Mouse (Mus musculus): ENCODE measurements around the gene Map6. TPM values are rescaled to one million over a fixed set of nuclear protein-coding genes. Genes with fewer than 3 reads are reported as not detected.

Gene Map6
- polyA plus RNA-seq, 1 experiment from 2014 or later, result 2.1 TPM

GRCm38 (mm10) chr7:99313253-99313652 lies 46.0 kb downstream of the Map6 start:
- 75% methylated on average over 8 of the region's 8 CpGs for WGBS
- no peaks in the 10 kb centered on the region for H3K36me3 ChIP-seq (ENCODE audit: control insufficient read depth, insufficient read depth, low read length)
- no peak for ATAC-seq (ENCODE audit: insufficient number of reproducible peaks, insufficient read depth, low FRiP score, low read depth)

DNA sequence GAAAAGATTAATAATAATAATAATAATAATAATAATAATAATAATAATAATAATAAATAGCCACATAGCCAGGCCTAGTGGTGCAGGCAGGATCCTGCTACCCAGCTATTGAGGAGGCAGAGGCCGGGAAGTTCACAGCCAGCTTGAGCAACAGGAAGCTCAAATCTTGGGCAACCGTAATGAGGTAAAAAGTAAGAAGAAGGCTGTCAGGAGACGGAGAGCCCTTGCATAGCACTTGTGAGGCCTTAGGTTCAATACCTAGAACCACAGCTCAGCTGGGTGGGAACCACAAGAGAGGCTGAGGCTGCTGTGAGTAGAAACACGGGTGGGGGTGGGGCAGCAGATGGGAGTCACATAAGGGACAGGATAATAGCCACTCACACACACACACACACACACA lies 47.3 kb downstream of the Map6 start:
- Histone ChIP-seq H3K9ac (ENCODE audit: low read length) (no peak overlapping the region), H3K4me1 (ENCODE audit: control insufficient read depth in 2 of 2, insufficient read depth in 2 of 2, low read length in 2 of 2) (peaks cover 6 to 7% of the 10 kb centered on the region in 2 experiments; a peak in 3 of 4 replicates), H3K4me2 (ENCODE audit: low read length) (no peak overlapping the region), H3K9me3 (ENCODE audit: control insufficient read depth, low read length) (no peaks in the 10 kb centered on the region), H3K36me3 (ENCODE audit: control insufficient read depth, insufficient read depth, low read length) (no peaks in the 10 kb centered on the region), H3K27me3 (ENCODE audit: control insufficient read depth, insufficient read depth, low read length) (no peaks in the 10 kb centered on the region), H3K4me3 (ENCODE audit: control insufficient read depth in 1 of 2, insufficient read depth in 1 of 2, low read depth in 1 of 2, low read length in 2 of 2) (no peak overlapping the region), H3K27ac (replicated peaks in 1 of 2; ENCODE audit: control insufficient read depth in 1 of 2, insufficient read depth in 1 of 2, low read depth in 2 of 2, low read length in 2 of 2) (no peak overlapping the region)
- WGBS, result 75% methylated on average over 4 of the region's 4 CpGs
- ATAC-seq (ENCODE audit: insufficient number of reproducible peaks, insufficient read depth, low FRiP score, low read depth), result no peak

More at GRCm38 (mm10) chr7:99313253-99313652, 46.0 kb downstream of the Map6 start:
- H3K27ac ChIP-seq (replicated peaks in 1 of 2; ENCODE audit: control insufficient read depth in 1 of 2, insufficient read depth in 1 of 2, low read depth in 2 of 2, low read length in 2 of 2), result no peak overlapping the region
- no peaks in the 10 kb centered on the region for H3K27me3 ChIP-seq (ENCODE audit: control insufficient read depth, insufficient read depth, low read length)
- H3K9ac ChIP-seq (ENCODE audit: low read length), result no peak overlapping the region
- H3K4me2 ChIP-seq (ENCODE audit: low read length), result no peak overlapping the region
- no peaks in the 10 kb centered on the region for H3K9me3 ChIP-seq (ENCODE audit: control insufficient read depth, low read length)
- no peak overlapping the region for H3K4me3 ChIP-seq (ENCODE audit: control insufficient read depth in 1 of 2, insufficient read depth in 1 of 2, low read depth in 1 of 2, low read length in 2 of 2)
- peaks cover 3 to 7% of the 10 kb centered on the region in 2 experiments; a peak in 3 of 4 replicates for H3K4me1 ChIP-seq (ENCODE audit: control insufficient read depth in 2 of 2, insufficient read depth in 2 of 2, low read length in 2 of 2)

- Histone ChIP-seq H3K36me3 (ENCODE audit: control insufficient read depth, insufficient read depth, low read length) (no peaks in the 10 kb centered on the region), H3K27me3 (ENCODE audit: control insufficient read depth, insufficient read depth, low read length) (no peaks in the 10 kb centered on the region), H3K9me3 (ENCODE audit: control insufficient read depth, low read length) (no peaks in the 10 kb centered on the region), H3K4me1 (ENCODE audit: control insufficient read depth in 2 of 2, insufficient read depth in 2 of 2, low read length in 2 of 2) (peaks cover 9 to 13% of the 10 kb centered on the region in 2 experiments), H3K4me2 (ENCODE audit: low read length) (no peak overlapping the region), H3K27ac (replicated peaks in 1 of 2; ENCODE audit: control insufficient read depth in 1 of 2, insufficient read depth in 1 of 2, low read depth in 2 of 2, low read length in 2 of 2) (no peak overlapping the region), H3K4me3 (ENCODE audit: control insufficient read depth in 1 of 2, insufficient read depth in 1 of 2, low read depth in 1 of 2, low read length in 2 of 2) (no peak overlapping the region), H3K9ac (ENCODE audit: low read length) (no peak overlapping the region)
- 61% methylated on average over 7 of the region's 7 CpGs for WGBS
- ATAC-seq (ENCODE audit: insufficient number of reproducible peaks, insufficient read depth, low FRiP score, low read depth), result no peak
These were observed 49.0 kb downstream of the Map6 start for GRCm38 (mm10) chr7:99316207-99316606.

DNA sequence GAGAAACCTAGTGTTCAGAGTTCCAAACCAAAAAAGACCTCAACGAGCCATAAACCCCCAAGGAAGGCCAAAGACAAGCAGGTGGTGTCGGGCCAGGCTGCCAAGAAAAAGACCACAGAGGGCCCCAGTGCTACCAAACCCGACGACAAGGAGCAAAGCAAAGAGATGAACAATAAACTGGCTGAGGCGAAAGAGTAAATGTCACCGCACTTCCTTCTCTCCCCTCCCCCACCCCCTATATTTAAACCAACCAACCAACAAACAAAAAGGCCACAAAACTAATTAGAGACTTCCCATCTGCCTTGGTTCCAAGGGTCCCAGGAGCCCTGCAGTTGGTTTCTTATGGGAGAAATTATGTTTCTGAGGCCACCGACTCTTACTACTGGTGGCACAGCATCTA lies 50.2 kb downstream of the Map6 start:
- no peak for ATAC-seq (ENCODE audit: insufficient number of reproducible peaks, insufficient read depth, low FRiP score, low read depth)
- no peak overlapping the region for H3K4me2 ChIP-seq (ENCODE audit: low read length)
- H3K4me3 ChIP-seq (ENCODE audit: control insufficient read depth in 1 of 2, insufficient read depth in 1 of 2, low read depth in 1 of 2, low read length in 2 of 2), result no peak overlapping the region
- no peak overlapping the region for H3K27ac ChIP-seq (replicated peaks in 1 of 2; ENCODE audit: control insufficient read depth in 1 of 2, insufficient read depth in 1 of 2, low read depth in 2 of 2, low read length in 2 of 2)
- no peaks in the 10 kb centered on the region for H3K9me3 ChIP-seq (ENCODE audit: control insufficient read depth, low read length)
- no peaks in the 10 kb centered on the region for H3K27me3 ChIP-seq (ENCODE audit: control insufficient read depth, insufficient read depth, low read length)
- H3K36me3 ChIP-seq (ENCODE audit: control insufficient read depth, insufficient read depth, low read length), result no peaks in the 10 kb centered on the region
- H3K9ac ChIP-seq (ENCODE audit: low read length), result no peak overlapping the region
- 75% methylated on average over 7 of the region's 7 CpGs for WGBS
- H3K4me1 ChIP-seq (ENCODE audit: control insufficient read depth in 2 of 2, insufficient read depth in 2 of 2, low read length in 2 of 2), result peaks cover 6 to 7% of the 10 kb centered on the region in 2 experiments; a peak in 3 of 4 replicates

DNA sequence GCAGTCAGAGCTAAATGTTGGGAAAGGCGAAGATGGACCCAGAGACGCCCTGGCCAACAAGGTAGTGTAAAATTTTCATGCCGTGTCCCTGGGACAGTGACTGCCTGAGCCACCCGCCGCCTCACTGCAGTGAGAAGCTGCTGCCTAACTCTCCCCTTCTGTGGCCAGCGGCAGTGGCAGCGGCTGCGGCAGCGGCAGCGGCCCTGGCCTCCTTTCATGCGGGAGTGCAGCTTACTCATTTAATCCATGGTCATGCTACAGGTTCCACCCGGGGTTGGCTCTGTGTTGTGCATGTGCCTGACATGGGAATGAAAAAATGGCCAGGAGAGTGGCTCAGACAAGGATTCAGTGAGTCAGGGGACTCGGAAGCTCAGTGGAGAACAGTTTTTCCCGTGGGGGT lies 53.3 kb downstream of the Map6 start:
- H3K27ac ChIP-seq (replicated peaks in 1 of 2; ENCODE audit: control insufficient read depth in 1 of 2, insufficient read depth in 1 of 2, low read depth in 2 of 2, low read length in 2 of 2), result no peak overlapping the region
- H3K9me3 ChIP-seq (ENCODE audit: control insufficient read depth, low read length), result no peaks in the 10 kb centered on the region
- H3K9ac ChIP-seq (ENCODE audit: low read length), result no peak overlapping the region
- peaks cover 6 to 7% of the 10 kb centered on the region in 2 experiments; a peak in 3 of 4 replicates for H3K4me1 ChIP-seq (ENCODE audit: control insufficient read depth in 2 of 2, insufficient read depth in 2 of 2, low read length in 2 of 2)
- H3K4me3 ChIP-seq (ENCODE audit: control insufficient read depth in 1 of 2, insufficient read depth in 1 of 2, low read depth in 1 of 2, low read length in 2 of 2), result no peak overlapping the region
- 42% methylated on average over 14 of the region's 14 CpGs for WGBS
- no peak for ATAC-seq (ENCODE audit: insufficient number of reproducible peaks, insufficient read depth, low FRiP score, low read depth)
- no peaks in the 10 kb centered on the region for H3K36me3 ChIP-seq (ENCODE audit: control insufficient read depth, insufficient read depth, low read length)
- H3K27me3 ChIP-seq (ENCODE audit: control insufficient read depth, insufficient read depth, low read length), result 0 out of 2 replicates have a peak, but pooled peaks cover 4% of the 10 kb centered on the region
- no peak overlapping the region for H3K4me2 ChIP-seq (ENCODE audit: low read length)

- Histone ChIP-seq H3K4me1 (ENCODE audit: control insufficient read depth in 2 of 2, insufficient read depth in 2 of 2, low read length in 2 of 2) (peaks cover 6 to 7% of the 10 kb centered on the region in 2 experiments; a peak in 3 of 4 replicates), H3K27ac (replicated peaks in 1 of 2; ENCODE audit: control insufficient read depth in 1 of 2, insufficient read depth in 1 of 2, low read depth in 2 of 2, low read length in 2 of 2) (no peak overlapping the region), H3K27me3 (ENCODE audit: control insufficient read depth, insufficient read depth, low read length) (0 out of 2 replicates have a peak, but pooled peaks cover 4% of the 10 kb centered on the region), H3K4me2 (ENCODE audit: low read length) (no peak overlapping the region), H3K9ac (ENCODE audit: low read length) (no peak overlapping the region), H3K36me3 (ENCODE audit: control insufficient read depth, insufficient read depth, low read length) (no peaks in the 10 kb centered on the region), H3K4me3 (ENCODE audit: control insufficient read depth in 1 of 2, insufficient read depth in 1 of 2, low read depth in 1 of 2, low read length in 2 of 2) (no peak overlapping the region), H3K9me3 (ENCODE audit: control insufficient read depth, low read length) (no peaks in the 10 kb centered on the region)
- no peak for ATAC-seq (ENCODE audit: insufficient number of reproducible peaks, insufficient read depth, low FRiP score, low read depth)
- WGBS, result 76% methylated on average over 6 of the region's 6 CpGs
These were observed 55.6 kb downstream of the Map6 start for GRCm38 (mm10) chr7:99322691-99323320.

DNA sequence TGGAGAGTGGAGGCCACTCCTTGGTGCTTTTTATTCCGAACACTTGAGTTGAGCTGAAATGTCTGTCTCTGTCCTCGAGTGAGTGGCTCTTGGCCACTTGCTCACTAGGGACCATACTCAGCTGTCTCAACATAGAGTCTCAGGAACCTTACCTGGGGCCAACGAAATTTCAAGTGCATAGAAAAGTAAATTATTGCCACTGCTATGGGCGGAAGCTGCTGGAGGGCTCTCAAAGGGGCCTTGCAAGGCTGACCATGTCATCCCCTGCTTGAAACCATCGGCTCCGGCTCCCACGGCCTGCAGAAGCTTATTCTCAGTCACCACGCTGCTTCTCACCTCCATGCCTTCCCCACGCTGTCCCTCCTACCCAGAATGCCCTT lies 56.1 kb downstream of the Map6 start:
- WGBS, result 80% methylated on average over 9 of the region's 9 CpGs
- no peaks in the 10 kb centered on the region for H3K9me3 ChIP-seq (ENCODE audit: control insufficient read depth, low read length)
- no peak overlapping the region for H3K27ac ChIP-seq (replicated peaks in 1 of 2; ENCODE audit: control insufficient read depth in 1 of 2, insufficient read depth in 1 of 2, low read depth in 2 of 2, low read length in 2 of 2)
- no peak for ATAC-seq (ENCODE audit: insufficient number of reproducible peaks, insufficient read depth, low FRiP score, low read depth)
- H3K27me3 ChIP-seq (ENCODE audit: control insufficient read depth, insufficient read depth, low read length), result 0 out of 2 replicates have a peak, but pooled peaks cover 4% of the 10 kb centered on the region
- H3K36me3 ChIP-seq (ENCODE audit: control insufficient read depth, insufficient read depth, low read length), result no peaks in the 10 kb centered on the region
- peaks cover 6 to 7% of the 10 kb centered on the region in 2 experiments; a peak in 3 of 4 replicates for H3K4me1 ChIP-seq (ENCODE audit: control insufficient read depth in 2 of 2, insufficient read depth in 2 of 2, low read length in 2 of 2)
- H3K9ac ChIP-seq (ENCODE audit: low read length), result no peak overlapping the region
- no peak overlapping the region for H3K4me3 ChIP-seq (ENCODE audit: control insufficient read depth in 1 of 2, insufficient read depth in 1 of 2, low read depth in 1 of 2, low read length in 2 of 2)
- no peak overlapping the region for H3K4me2 ChIP-seq (ENCODE audit: low read length)

GRCm38 (mm10) chr7:99324810-99325209 lies 57.6 kb downstream of the Map6 start:
- no peaks in the 10 kb centered on the region for H3K9me3 ChIP-seq (ENCODE audit: control insufficient read depth, low read length)
- H3K36me3 ChIP-seq (ENCODE audit: control insufficient read depth, insufficient read depth, low read length), result no peaks in the 10 kb centered on the region
- H3K4me3 ChIP-seq (ENCODE audit: control insufficient read depth in 1 of 2, insufficient read depth in 1 of 2, low read depth in 1 of 2, low read length in 2 of 2), result no peak overlapping the region
- no peak for ATAC-seq (ENCODE audit: insufficient number of reproducible peaks, insufficient read depth, low FRiP score, low read depth)
- H3K27me3 ChIP-seq (ENCODE audit: control insufficient read depth, insufficient read depth, low read length), result 0 out of 2 replicates have a peak, but pooled peaks cover 4% of the 10 kb centered on the region
- peaks cover under 1 to 7% of the 10 kb centered on the region in 2 experiments; a peak in 3 of 4 replicates for H3K4me1 ChIP-seq (ENCODE audit: control insufficient read depth in 2 of 2, insufficient read depth in 2 of 2, low read length in 2 of 2)
- H3K27ac ChIP-seq (replicated peaks in 1 of 2; ENCODE audit: control insufficient read depth in 1 of 2, insufficient read depth in 1 of 2, low read depth in 2 of 2, low read length in 2 of 2), result no peak overlapping the region
- H3K4me2 ChIP-seq (ENCODE audit: low read length), result no peak overlapping the region
- no peak overlapping the region for H3K9ac ChIP-seq (ENCODE audit: low read length)
- WGBS, result 31% methylated on average over 10 of the region's 10 CpGs

All from heart, embryonic 14.5 days (tissue).